Mouse (Mus musculus): ENCODE data around the gene Gm44965.
"Not testable (repeated sequence)": the region's sequence is repeated elsewhere in the genome, so short reads cannot be mapped to it uniquely, and the experiment has no call there.

Gm44965 gene

GRCm38 (mm10) chr6:48579215-48579648, 14.5 kb upstream of the Gm44965 start:
- no peak for DNase-seq (ENCODE audit: low spot score)

GRCm38 (mm10) chr6:48581257-48581656, 12.5 kb upstream of the Gm44965 start:
- DNase-seq (ENCODE audit: low spot score): no peak

GRCm38 (mm10) chr6:48582037-48582436, 11.7 kb upstream of the Gm44965 start:
- DNase-seq (ENCODE audit: low spot score): peak; percentile 88

- DNase-seq (ENCODE audit: low spot score): no peak
Measured at GRCm38 (mm10) chr6:48589194-48589750, 4.5 kb upstream of the Gm44965 start, which contains the start of gene Gm45021. Gm45021 (plus strand) TSS chr6:48589610.

GRCm38 (mm10) chr6:48591221-48591845, 2.4 kb upstream of the Gm44965 start:
- no peak for DNase-seq (ENCODE audit: low spot score)

- no peak for DNase-seq (ENCODE audit: low spot score)
Measured at GRCm38 (mm10) chr6:48591871-48592270, 1.9 kb upstream of the Gm44965 start.

- peak; percentile 68 for DNase-seq (ENCODE audit: low spot score)
Measured at GRCm38 (mm10) chr6:48594043-48594738, 450 bp downstream of the Gm44965 start.

- no peak for DNase-seq (ENCODE audit: low spot score)
Measured at GRCm38 (mm10) chr6:48595278-48595677, 1.5 kb downstream of the Gm44965 start.

- no peak for DNase-seq (ENCODE audit: low spot score)
Measured at GRCm38 (mm10) chr6:48596545-48597232, 2.9 kb downstream of the Gm44965 start.

GRCm38 (mm10) chr6:48597233-48597625, 3.5 kb downstream of the Gm44965 start:
- DNase-seq (ENCODE audit: low spot score): no peak

GRCm38 (mm10) chr6:48600594-48600993, 6.9 kb downstream of the Gm44965 start:
- no peak for DNase-seq (ENCODE audit: low spot score)

GRCm38 (mm10) chr6:48601271-48602079, 7.7 kb downstream of the Gm44965 start, which contains the start of gene Zfp775:
Zfp775 (plus strand) TSS chr6:48602063.
- peak; percentile 96 for DNase-seq (ENCODE audit: low spot score)

- DNase-seq (ENCODE audit: low spot score): peak; percentile 33
Measured at GRCm38 (mm10) chr6:48602080-48602741, 8.5 kb downstream of the Gm44965 start.

GRCm38 (mm10) chr6:48608124-48608523, 14.4 kb downstream of the Gm44965 start:
- no peak for DNase-seq (ENCODE audit: low spot score)

- no peak for DNase-seq (ENCODE audit: low spot score)
Measured at GRCm38 (mm10) chr6:48609512-48609911, 15.8 kb downstream of the Gm44965 start.

GRCm38 (mm10) chr6:48610657-48611056, 16.9 kb downstream of the Gm44965 start:
- DNase-seq (ENCODE audit: low spot score): no peak

GRCm38 (mm10) chr6:48613464-48613863, 19.7 kb downstream of the Gm44965 start:
- no peak for DNase-seq (ENCODE audit: low spot score)

GRCm38 (mm10) chr6:48614756-48615155, 21.0 kb downstream of the Gm44965 start:
- no peak for DNase-seq (ENCODE audit: low spot score)

GRCm38 (mm10) chr6:48620031-48620430, 26.3 kb downstream of the Gm44965 start:
- no peak for DNase-seq (ENCODE audit: low spot score)

- DNase-seq (ENCODE audit: low spot score): not testable (repeated sequence)
Measured at GRCm38 (mm10) chr6:48622186-48622843, 28.6 kb downstream of the Gm44965 start.

GRCm38 (mm10) chr6:48623460-48623859, 29.7 kb downstream of the Gm44965 start:
- no peak for DNase-seq (ENCODE audit: low spot score)
